Mouse (Mus musculus) myocyte (in vitro differentiated cells): ENCODE measurements around the gene Sectm1a.
"Not testable (repeated sequence)": the region's sequence is repeated elsewhere in the genome, so short reads cannot be mapped to it uniquely, and the experiment has no call there.

Experiments
- CEBPB ChIP-seq: IDR thresholded peaks from 2 replicates; pipeline ENCODE4 v1.6.1; 2011; ENCODE audit warnings: mild to moderate bottlenecking, moderate library complexity; ENCODE audit not compliant: poor library complexity, insufficient read depth, severe bottlenecking
- E2F4 ChIP-seq: IDR thresholded peaks from one replicate; pipeline ENCODE4 v1.6.1; 2011; ENCODE audit warnings: mild to moderate bottlenecking, control low read depth, moderate library complexity; ENCODE audit not compliant: insufficient read depth
- MAX ChIP-seq: IDR thresholded peaks from one replicate; pipeline ENCODE4 v1.6.1; 2011; ENCODE audit warnings: low read depth, mild to moderate bottlenecking, control low read depth
- POLR2A ChIP-seq: IDR thresholded peaks from one replicate; pipeline ENCODE4 v1.6.1; 2011; ENCODE audit warnings: low read depth, mild to moderate bottlenecking, control low read depth, moderate library complexity; ENCODE audit not compliant: insufficient read length
- POLR2AphosphoS2 ChIP-seq: IDR thresholded peaks from one replicate; pipeline ENCODE4 v1.6.1; 2011; ENCODE audit warnings: low read depth, control low read depth; ENCODE audit not compliant: insufficient read length
- REST ChIP-seq: IDR thresholded peaks from one replicate; pipeline ENCODE4 v1.6.1; 2011; ENCODE audit warnings: mild to moderate bottlenecking, control low read depth, moderate library complexity; ENCODE audit not compliant: insufficient read depth, insufficient read length
- TCF3 ChIP-seq: IDR thresholded peaks from one replicate; pipeline ENCODE4 v1.6.1; 2011; ENCODE audit warnings: low read depth, control low read depth; ENCODE audit not compliant: insufficient read length
- USF1 ChIP-seq: IDR thresholded peaks from one replicate; pipeline ENCODE4 v1.6.1; 2011; ENCODE audit warnings: low read depth, mild to moderate bottlenecking, control low read depth, moderate library complexity

DNA sequence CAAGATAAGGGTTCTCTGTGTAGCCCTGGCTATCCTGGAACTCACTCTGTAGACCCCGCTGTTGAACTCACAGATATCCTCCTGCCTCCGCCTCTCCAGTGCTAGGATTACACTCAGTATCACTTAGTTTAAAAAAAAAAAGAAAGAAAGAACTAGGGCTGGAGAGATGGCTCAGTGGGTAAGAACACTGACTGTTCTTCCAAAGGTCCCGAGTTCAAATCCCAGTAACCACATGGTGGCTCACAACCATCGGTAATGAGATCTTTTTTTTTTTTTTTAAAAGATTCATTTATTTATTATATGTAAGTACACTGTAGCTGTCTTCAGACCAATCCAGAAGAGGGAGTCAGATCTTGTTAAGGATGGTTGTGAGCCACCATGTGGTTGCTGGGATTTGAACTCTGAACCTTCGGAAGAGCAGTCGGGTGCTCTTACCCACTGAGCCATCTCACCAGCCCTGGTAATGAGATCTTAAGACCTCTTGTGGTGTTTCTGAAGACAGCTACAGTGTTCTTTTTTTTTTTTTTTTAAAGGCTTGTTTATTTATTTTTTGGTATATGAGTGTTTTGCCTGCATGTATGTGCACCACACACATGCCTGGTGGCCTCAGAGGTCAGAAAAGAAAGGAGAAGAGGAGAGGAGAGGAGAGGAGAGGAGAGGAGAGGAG, 20.5 kb downstream of the Sectm1a start:
- not testable (repeated sequence) for TF ChIP-seq USF1, E2F4, POLR2AphosphoS2, TCF3, POLR2A, CEBPB, REST, MAX
